Mouse (Mus musculus): ENCODE results near the gene Ttc39d.
"Not testable (repeated sequence)": the region's sequence is repeated elsewhere in the genome, so short reads cannot be mapped to it uniquely, and the experiment has no call there.

Gene Ttc39d

DNA sequence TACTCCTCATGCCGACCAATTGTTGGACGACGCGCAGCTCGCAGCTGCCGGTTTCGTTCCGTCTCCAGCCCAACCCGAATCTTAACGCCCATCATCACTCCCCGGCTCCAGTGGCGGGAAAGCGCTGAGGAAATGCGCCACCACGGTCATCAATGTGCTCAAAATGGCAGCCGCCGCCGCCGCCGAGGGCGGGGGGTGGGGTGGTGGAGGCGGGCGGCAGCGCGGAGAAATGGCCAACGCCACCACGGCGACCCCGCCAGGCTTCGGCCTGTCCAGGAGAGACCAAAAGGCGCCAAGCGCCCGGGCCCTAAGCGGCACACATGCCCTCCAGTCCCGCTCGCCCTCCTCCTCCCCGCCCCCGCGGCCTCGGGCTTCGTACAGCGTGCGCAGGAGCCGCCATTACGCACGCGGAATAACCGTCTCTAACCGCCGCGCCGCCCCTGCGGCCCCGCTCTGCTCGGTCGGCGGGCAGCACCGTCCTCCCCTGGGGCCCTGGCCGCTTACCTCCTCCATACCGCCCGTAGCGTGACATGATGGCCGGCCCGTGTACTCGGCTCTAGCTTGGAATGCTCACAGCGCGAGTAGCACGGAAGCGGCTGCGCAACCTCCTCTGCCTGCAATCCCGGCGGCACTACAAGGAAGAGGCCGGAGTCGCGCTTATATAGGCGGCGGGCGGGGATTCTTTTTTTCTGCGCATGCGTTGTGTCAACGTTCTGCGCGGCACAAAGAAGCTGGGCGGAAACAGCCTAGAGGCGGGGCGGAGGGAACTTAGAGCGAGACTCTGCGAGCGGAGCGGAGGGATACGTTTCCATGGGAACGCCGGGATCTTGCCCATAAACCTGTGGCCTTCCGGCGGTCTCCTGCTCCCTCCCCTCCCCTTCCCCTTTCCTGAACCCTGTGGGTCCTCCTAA lies at the start of gene Ttc39d, which contains the start of gene Srsf7:
Ttc39d (plus strand) TSS at position 790 of the 911 bp plus-strand sequence.
Srsf7 (minus strand) TSS at position 637 of the 911 bp plus-strand sequence.
- peak; percentile 97 for DNase-seq (ENCODE audit: inconsistent ontology term)

DNA sequence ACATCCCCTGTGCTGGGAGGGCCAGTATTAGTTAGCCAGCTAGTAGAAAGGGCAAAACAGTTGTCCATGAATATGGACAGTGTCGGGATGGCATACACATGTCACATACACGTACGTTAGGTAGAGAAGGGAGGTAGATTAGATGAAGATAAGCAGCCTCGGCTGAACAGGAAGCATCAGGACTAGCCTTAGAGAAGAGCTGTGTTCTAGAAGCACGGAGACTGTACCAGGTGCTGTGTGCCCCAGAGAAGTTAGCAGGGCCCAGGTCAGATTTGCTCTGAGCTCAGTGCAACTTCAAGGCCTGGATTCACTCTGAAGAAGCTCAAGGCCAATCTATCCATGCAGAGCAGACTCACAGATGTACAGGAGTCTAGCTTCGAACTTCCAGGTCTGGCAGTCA lies 49.8 kb upstream of the Ttc39d start:
- no peak for DNase-seq (ENCODE audit: inconsistent ontology term)

- peak; percentile 86 for DNase-seq (ENCODE audit: inconsistent ontology term)
Measured at GRCm38 (mm10) chr17:80160454-80160853, 46.8 kb upstream of the Ttc39d start.

DNA sequence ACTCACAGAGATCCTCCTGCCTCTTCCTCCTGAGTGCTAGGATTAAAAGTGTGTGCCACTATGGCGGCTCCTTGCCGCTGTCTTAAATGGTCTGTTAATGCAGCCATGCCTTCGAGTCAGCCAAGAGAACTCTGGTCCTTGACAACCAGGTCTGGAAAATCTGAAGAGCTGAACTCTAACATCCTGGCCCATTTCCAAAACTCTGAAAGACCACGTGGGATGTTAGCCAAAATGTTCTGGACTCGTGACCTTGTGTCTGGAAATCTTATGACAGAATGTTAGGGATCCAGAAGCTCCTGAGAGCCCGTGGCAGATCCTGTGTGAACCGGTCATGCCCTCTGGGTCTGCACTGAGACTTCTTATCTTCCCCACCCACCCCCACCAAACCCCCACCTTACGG lies 43.3 kb upstream of the Ttc39d start:
- no peak for DNase-seq (ENCODE audit: inconsistent ontology term)

GRCm38 (mm10) chr17:80165741-80166140 lies 41.5 kb upstream of the Ttc39d start:
- DNase-seq (ENCODE audit: inconsistent ontology term) = peak; percentile 60

DNA sequence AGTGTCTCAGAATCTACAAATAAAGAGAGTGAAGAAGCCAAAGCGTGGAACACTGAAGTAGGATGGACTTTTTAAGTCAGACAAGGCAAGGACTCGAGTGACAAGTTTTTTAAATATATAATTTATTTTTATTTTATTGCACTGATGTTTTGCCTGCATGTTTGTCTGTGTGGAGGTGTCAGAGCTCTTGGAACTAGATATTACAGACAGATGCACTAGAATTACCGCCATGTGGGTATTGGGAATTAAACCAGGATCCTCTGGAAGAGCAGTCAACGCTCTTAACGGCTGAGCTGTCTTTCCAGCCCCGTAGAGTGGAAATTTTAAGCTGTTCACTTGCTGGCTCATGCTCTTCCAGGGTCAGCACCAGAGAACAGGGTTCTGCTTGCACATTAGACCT lies 40.9 kb upstream of the Ttc39d start:
- DNase-seq (ENCODE audit: inconsistent ontology term) = no peak

DNA sequence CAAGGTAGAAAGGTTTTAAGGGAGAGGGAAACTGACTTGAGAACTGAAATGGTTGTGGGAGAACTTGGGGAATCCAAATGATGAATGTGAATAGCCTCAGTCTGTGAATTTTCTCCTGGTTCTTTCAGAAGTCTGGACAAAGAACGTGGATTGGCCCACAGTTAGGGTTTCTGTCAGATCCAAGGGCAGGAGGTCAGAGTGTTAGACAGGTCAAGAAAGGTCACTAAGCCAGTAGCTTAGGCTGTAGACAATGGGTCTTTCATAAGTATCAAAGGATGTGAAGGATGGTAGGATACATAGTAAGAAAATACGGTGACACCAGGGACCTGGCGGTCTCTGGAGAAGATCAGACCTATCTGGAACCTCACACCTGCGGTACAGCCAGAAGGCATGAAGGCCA lies 39.8 kb upstream of the Ttc39d start:
- no peak for DNase-seq (ENCODE audit: inconsistent ontology term)

- peak; percentile 73 for DNase-seq (ENCODE audit: inconsistent ontology term)
Measured at GRCm38 (mm10) chr17:80167851-80168251, 39.4 kb upstream of the Ttc39d start.

DNA sequence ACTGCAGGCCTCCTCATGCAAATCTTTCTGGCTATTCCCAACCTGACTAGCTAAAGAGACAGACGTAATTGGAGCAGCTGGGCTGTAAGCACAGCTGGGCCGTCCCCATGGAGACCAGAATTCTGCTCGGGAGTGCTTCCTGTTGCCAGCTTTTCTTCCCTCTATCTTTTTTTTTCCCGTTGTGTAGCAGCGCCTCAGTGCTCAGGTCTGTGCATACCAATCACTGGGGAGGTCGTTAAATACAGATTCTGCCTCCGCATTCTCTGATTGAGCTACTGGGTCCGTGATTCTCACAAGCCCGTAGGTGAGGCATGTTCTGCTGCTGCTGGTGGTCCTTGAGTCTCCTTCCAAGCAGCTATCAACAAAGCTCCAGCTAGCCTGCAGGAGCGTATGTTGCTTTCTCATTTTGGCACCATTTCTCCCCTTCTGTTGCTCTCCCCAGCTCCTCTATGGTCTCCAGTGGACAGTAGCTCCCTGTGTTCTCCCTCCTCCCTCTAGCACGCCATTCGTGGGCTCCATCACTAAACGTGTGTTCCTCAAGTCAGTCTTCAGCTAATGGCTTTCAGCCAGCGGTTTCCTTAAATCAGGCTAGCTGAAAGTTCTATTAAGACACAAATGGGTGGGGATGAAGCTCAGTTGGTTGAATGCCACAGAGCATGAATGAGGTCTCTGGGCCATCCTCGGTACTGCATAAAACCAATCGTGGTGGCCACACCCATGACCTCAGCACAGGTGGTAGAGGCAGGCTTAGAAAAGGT lies 38.7 kb upstream of the Ttc39d start:
- DNase-seq (ENCODE audit: inconsistent ontology term) = peak; percentile 20

GRCm38 (mm10) chr17:80169792-80170191 lies 37.5 kb upstream of the Ttc39d start:
- DNase-seq (ENCODE audit: inconsistent ontology term) = no peak

GRCm38 (mm10) chr17:80170951-80171350 lies 36.3 kb upstream of the Ttc39d start:
- DNase-seq (ENCODE audit: inconsistent ontology term) = no peak

GRCm38 (mm10) chr17:80171948-80172347 lies 35.3 kb upstream of the Ttc39d start:
- no peak for DNase-seq (ENCODE audit: inconsistent ontology term)

DNA sequence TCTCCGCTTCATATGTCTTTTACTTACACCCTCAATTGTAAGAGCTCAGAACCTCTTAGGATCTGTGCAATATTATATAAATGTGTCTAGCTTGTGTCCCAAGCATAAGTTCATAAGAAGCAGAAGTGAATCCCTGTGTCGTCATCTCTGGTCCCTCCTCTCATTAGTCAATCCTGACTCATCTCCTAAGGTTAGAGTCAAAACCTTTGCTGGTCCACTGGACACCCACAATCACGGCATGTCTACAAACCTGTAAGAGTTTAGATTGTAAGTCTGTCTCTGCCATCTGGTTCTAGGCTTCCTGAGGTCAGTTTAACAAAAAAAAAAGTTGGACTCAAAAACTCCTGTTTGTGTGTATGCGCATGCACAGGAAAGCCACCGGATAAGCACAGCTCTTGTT lies 34.5 kb upstream of the Ttc39d start:
- DNase-seq (ENCODE audit: inconsistent ontology term) = no peak

DNA sequence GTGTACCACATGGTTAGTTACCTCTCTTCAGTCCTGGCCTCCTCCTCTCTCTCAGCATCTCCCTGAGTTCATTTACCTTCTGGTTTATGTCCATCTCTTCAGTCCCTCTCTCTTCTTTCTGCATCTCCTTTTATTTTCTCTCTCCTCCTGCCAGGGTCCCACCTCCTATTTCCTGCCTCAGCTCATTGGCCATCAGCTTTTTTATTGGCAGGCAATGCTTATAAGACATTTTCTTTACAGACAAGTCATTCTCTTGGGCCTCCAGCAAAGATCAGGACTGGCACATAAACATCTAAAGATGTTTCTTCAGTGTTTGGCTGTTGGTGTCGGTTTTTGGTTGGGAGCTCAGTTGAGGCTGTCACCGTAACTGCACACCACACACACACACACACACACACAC lies 33.6 kb upstream of the Ttc39d start:
- DNase-seq (ENCODE audit: inconsistent ontology term) = no peak

DNA sequence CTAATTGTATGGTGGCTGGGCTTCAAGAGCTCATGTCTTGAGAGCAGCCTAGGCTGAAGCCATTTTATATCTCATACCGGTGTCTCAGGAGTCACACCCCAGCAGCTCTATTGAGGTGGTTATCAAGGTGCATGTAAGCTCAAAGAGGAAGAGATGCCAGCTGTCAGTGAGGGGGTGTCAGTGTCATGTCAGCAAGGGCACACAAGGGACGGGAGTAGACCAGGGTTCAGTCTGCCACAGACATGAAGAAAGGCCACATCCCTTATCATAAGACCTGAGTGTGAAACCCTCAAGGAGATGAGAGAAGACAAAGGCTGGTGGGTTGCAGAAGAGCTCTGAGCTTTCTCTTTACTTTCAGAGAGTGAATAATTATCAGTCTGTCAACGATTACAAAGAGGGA lies 33.1 kb upstream of the Ttc39d start:
- no peak for DNase-seq (ENCODE audit: inconsistent ontology term)

GRCm38 (mm10) chr17:80174699-80175385 lies 32.4 kb upstream of the Ttc39d start:
- no peak for DNase-seq (ENCODE audit: inconsistent ontology term)

DNA sequence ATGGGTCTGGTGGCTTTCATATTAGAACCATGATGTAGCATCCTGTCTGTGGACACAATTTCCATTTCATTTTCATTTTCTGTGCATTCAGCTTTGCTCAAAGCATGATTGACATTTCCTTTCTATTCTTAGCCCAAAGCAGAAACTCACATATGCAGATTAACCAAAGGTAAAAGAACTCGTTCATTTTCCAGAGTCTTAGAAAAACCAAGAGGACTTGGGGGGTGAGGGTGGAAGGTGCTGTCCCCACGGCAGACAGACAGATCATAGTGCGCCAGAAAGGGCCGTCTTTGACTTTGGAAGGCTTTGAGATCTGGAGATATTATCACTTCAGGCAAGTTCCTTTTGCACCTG lies 31.9 kb upstream of the Ttc39d start:
- no peak for DNase-seq (ENCODE audit: inconsistent ontology term)

GRCm38 (mm10) chr17:80175966-80176365 lies 31.3 kb upstream of the Ttc39d start:
- no peak for DNase-seq (ENCODE audit: inconsistent ontology term)

DNA sequence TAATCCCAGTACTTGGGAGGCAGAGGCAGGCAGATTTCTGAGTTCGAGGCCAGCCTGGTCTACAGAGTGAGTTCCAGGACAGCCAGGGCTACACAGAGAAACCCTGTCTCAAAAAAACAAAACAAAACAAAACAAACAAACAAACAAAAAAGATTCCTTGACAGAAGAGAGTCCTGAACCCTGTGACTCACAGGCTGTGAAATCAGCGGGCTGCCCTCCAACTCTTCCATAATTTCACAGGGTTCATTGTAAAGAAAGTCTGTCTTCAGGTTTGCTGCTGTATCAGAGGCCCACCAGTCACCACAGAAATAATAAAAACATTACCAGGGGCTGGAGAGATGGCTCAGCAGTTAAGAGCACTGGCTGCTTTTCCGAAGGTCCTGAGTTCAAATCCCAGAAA lies 28.4 kb upstream of the Ttc39d start:
- not testable (repeated sequence) for DNase-seq (ENCODE audit: inconsistent ontology term)

DNA sequence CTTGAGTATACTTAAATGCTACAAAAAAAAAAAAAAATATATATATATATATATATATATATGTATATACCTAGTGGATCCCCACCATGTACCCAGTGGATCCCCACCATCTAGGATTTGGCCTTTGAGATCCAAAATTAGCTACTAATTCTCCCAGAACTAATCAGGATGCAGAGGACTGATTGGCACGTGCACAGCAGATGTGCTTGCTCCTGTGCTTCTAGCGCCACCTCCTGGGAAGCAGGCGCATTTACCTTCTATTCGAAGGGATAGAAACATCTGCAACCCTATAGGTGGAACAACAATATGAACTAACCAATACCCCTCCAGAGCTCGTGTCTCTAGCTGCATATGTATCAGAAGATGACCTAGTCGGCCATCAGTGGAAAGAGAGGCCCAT lies 27.3 kb upstream of the Ttc39d start:
- peak; percentile 62 for DNase-seq (ENCODE audit: inconsistent ontology term)

- DNase-seq (ENCODE audit: inconsistent ontology term) = no peak
Measured at GRCm38 (mm10) chr17:80180468-80180867, 26.8 kb upstream of the Ttc39d start.

GRCm38 (mm10) chr17:80183615-80184014 lies 23.6 kb upstream of the Ttc39d start:
- DNase-seq (ENCODE audit: inconsistent ontology term) = no peak

All from Muller cell, postnatal 12 days (primary cell).